In genomic region chr4:53339125-53340020, GRCm38 (mm10) we compare ENCODE assay signal across 11 mouse cellular contexts.
DNase-seq lines count a peak whose midpoint lies in the region; ATAC-seq lines count a peak whose summit lies in the region.
"Had no signal": no experiment of that assay in that cellular context is flagged by ENCODE, and none has a peak within 500 bp of the region (broad histone marks: within the 10 kb centered on the region; RNA-seq: fewer than 3 reads in every experiment).

No protein-coding gene starts in this region.

- no peak overlapping the region for H3K4me3 ChIP-seq in neural tube, embryonic 13.5 days
- H3K4me3 ChIP-seq: erythroblast, embryonic 14.5 days; liver, embryonic 12.5 days had no signal

- H3K9me3 ChIP-seq in neural tube, embryonic 13.5 days: peaks cover 6% of the 10 kb centered on the region; the same call in 1 of the 2 replicates

- DNase-seq in heart, adult 18-20 months: peak; percentile 47 to 49
- no peak for DNase-seq in heart, adult 8-10 months (ENCODE audit: low spot score)
- no peak for DNase-seq in neural tube, embryonic 10.5 days (ENCODE audit: extremely low spot score, low spot score)
- DNase-seq in kidney, adult 9 months: peak; percentile 55
- DNase-seq in testis, postnatal 14 days (ENCODE audit: low spot score): peak; percentile 29
- DNase-seq in layer of hippocampus, postnatal 36 days: no peak

- ATAC-seq in neural tube, embryonic 13.5 days (ENCODE audit: low read depth): no peak
- no peak for ATAC-seq in erythroblast, adult 5-6 weeks (replicated peaks; ENCODE audit: low FRiP score, poor library complexity, severe bottlenecking)
- ATAC-seq: liver, embryonic 12.5 days had no signal

- H3K27me3 ChIP-seq in neural tube, embryonic 13.5 days: no peaks in the 10 kb centered on the region
- H3K27me3 ChIP-seq: CH12.LX; liver, embryonic 12.5 days had no signal

- 0 out of 2 replicates have a peak overlapping the region, but pooled peaks have one; percentile 20 for H3K27ac ChIP-seq in neural tube, embryonic 13.5 days (replicated peaks)
- H3K27ac ChIP-seq: liver, embryonic 12.5 days had no signal

- no peak overlapping the region for H3K9ac ChIP-seq in neural tube, embryonic 13.5 days
- H3K9ac ChIP-seq: liver, embryonic 12.5 days had no signal

- H3K4me1 ChIP-seq in neural tube, embryonic 13.5 days (replicated peaks): peaks cover 10% of the 10 kb centered on the region; the same call in 1 of the 2 replicates
- H3K4me1 ChIP-seq: liver, embryonic 12.5 days had no signal

- H3K36me3 ChIP-seq in neural tube, embryonic 13.5 days: no peaks in the 10 kb centered on the region
- H3K36me3 ChIP-seq: liver, embryonic 12.5 days had no signal

- no peak overlapping the region for H3K4me2 ChIP-seq in neural tube, embryonic 13.5 days
- H3K4me2 ChIP-seq: liver, embryonic 12.5 days had no signal

- 39% methylated on average over 12 of the region's 12 CpGs for WGBS in neural tube, embryonic 13.5 days

Comparison
In these comparisons a context has a peak if more than half of its experiments do, and no peak if none do; other contexts are left out.
1. DNase-seq: peak in heart, adult 18-20 months (2 of 2), kidney, adult 9 months (single experiment) and testis, postnatal 14 days (single experiment); none in heart, adult 8-10 months (single experiment), neural tube, embryonic 10.5 days (single experiment) and layer of hippocampus, postnatal 36 days (0 of 2).